Mouse (Mus musculus) ES-Bruce4 (cell line): ENCODE measurements at regions not wholly inside any gene's neighbourhood (a gene's known extent, or its start where the extent isn't known, plus 50 kb on each side); places are given as distances from the start of the nearest gene placed in this dataset.

Experiments
- H3K27ac ChIP-seq: 2 replicates; pipeline ENCODE4 v1.5.1; 2012; ENCODE audit warnings: low read length, inconsistent platforms; ENCODE audit not compliant: insufficient read depth
- H3K27me3 ChIP-seq: 2 replicates; pipeline ENCODE4 v1.6.1; 2012; ENCODE audit warnings: mild to moderate bottlenecking, low read length, inconsistent platforms; ENCODE audit not compliant: control insufficient read depth, poor library complexity, insufficient read depth, severe bottlenecking
- H3K36me3 ChIP-seq: 2 replicates; pipeline ENCODE4 v1.6.1; 2012; ENCODE audit warnings: inconsistent platforms, mild to moderate bottlenecking, low read length, moderate library complexity; ENCODE audit not compliant: control insufficient read depth, poor library complexity, insufficient read depth, severe bottlenecking
- H3K4me1 ChIP-seq: one replicate; pipeline ENCODE4 v1.8.1; 2011; ENCODE audit warnings: low read length; ENCODE audit not compliant: control insufficient read depth, insufficient read depth
- H3K4me3 ChIP-seq: 2 replicates; pipeline ENCODE4 v1.5.1; 2011; ENCODE audit warnings: low read depth, mild to moderate bottlenecking, low read length
- H3K9ac ChIP-seq: 2 replicates; pipeline ENCODE4 v1.6.1; 2012; ENCODE audit warnings: low read depth, mild to moderate bottlenecking, inconsistent platforms; ENCODE audit not compliant: poor library complexity, severe bottlenecking
- H3K9me3 ChIP-seq: replicated peaks from 2 replicates; pipeline ENCODE4 v1.6.1; 2012; ENCODE audit warnings: mild to moderate bottlenecking, low read length, inconsistent platforms; ENCODE audit not compliant: control insufficient read depth, poor library complexity, insufficient read depth, severe bottlenecking
- CTCF ChIP-seq: IDR thresholded peaks from one replicate; pipeline ENCODE4 v1.8.1; 2011; ENCODE audit warnings: low read depth, low read length
- EP300 ChIP-seq: IDR thresholded peaks from 2 replicates; pipeline ENCODE4 v1.6.1; 2011; ENCODE audit warnings: low read depth, low read length; ENCODE audit not compliant: insufficient read depth
- POLR2A ChIP-seq: IDR thresholded peaks from one replicate; pipeline ENCODE4 v1.8.1; 2011; ENCODE audit warnings: low read length; ENCODE audit not compliant: insufficient read depth

- peaks cover 1% of the 10 kb centered on the region for H3K4me1 ChIP-seq
- no peak overlapping the region for H3K4me3 ChIP-seq
- no peaks in the 10 kb centered on the region for H3K36me3 ChIP-seq
- H3K9me3 ChIP-seq, result no peaks in the 10 kb centered on the region
- no peaks in the 10 kb centered on the region for H3K27me3 ChIP-seq
- H3K9ac ChIP-seq, result no peak overlapping the region
- H3K27ac ChIP-seq, result no peak overlapping the region
- TF ChIP-seq EP300, result no peak
- TF ChIP-seq POLR2A, result no peak
- no peak for TF ChIP-seq CTCF
Measured at GRCm38 (mm10) chr10:111666963-111667362, 160.9 kb downstream of the Phlda1 start.

- no peak for TF ChIP-seq CTCF
- no peak for TF ChIP-seq EP300
- Histone ChIP-seq H3K4me1 (peaks cover 4% of the 10 kb centered on the region), H3K9ac (no peak overlapping the region), H3K36me3 (no peaks in the 10 kb centered on the region), H3K27ac (no peak overlapping the region), H3K4me3 (no peak overlapping the region), H3K27me3 (no peaks in the 10 kb centered on the region), H3K9me3 (no peaks in the 10 kb centered on the region)
Measured at GRCm38 (mm10) chr10:111668639-111669038, 162.6 kb downstream of the Phlda1 start.

GRCm38 (mm10) chr10:111669658-111670057, 163.6 kb downstream of the Phlda1 start:
- no peak overlapping the region for H3K27ac ChIP-seq
- H3K36me3 ChIP-seq, result no peaks in the 10 kb centered on the region
- H3K9me3 ChIP-seq, result no peaks in the 10 kb centered on the region
- H3K9ac ChIP-seq, result no peak overlapping the region
- no peak overlapping the region for H3K4me3 ChIP-seq
- no peaks in the 10 kb centered on the region for H3K27me3 ChIP-seq
- H3K4me1 ChIP-seq, result peaks cover 6% of the 10 kb centered on the region
- no peak for TF ChIP-seq CTCF
- TF ChIP-seq EP300, result no peak
- no peak for TF ChIP-seq POLR2A

GRCm38 (mm10) chr10:111670666-111671065, 164.6 kb downstream of the Phlda1 start:
- TF ChIP-seq POLR2A (no peak), EP300 (no peak), CTCF (no peak)
- Histone ChIP-seq H3K27ac (no peak overlapping the region), H3K27me3 (no peaks in the 10 kb centered on the region), H3K4me1 (peaks cover 6% of the 10 kb centered on the region), H3K9me3 (no peaks in the 10 kb centered on the region), H3K36me3 (no peaks in the 10 kb centered on the region), H3K9ac (no peak overlapping the region), H3K4me3 (peak overlapping the region; percentile 6)

GRCm38 (mm10) chr10:111672454-111673316, 166.6 kb downstream of the Phlda1 start:
- Histone ChIP-seq H3K9ac (no peak overlapping the region), H3K9me3 (no peaks in the 10 kb centered on the region), H3K27ac (peak overlapping the region; percentile 79), H3K4me3 (no peak overlapping the region), H3K4me1 (peaks cover 6% of the 10 kb centered on the region), H3K27me3 (no peaks in the 10 kb centered on the region), H3K36me3 (no peaks in the 10 kb centered on the region)
- TF ChIP-seq CTCF, result no peak
- peak; percentile 88 for TF ChIP-seq EP300

- H3K27ac ChIP-seq, result peak overlapping the region; percentile 79; the same call in 1 of the 2 replicates
- TF ChIP-seq CTCF (no peak), POLR2A (no peak), EP300 (no peak)
- H3K27me3 ChIP-seq, result no peaks in the 10 kb centered on the region
- H3K36me3 ChIP-seq, result no peaks in the 10 kb centered on the region
- H3K9ac ChIP-seq, result no peak overlapping the region
- H3K4me1 ChIP-seq, result peaks cover 6% of the 10 kb centered on the region
- H3K4me3 ChIP-seq, result no peak overlapping the region
- H3K9me3 ChIP-seq, result no peaks in the 10 kb centered on the region
Measured at GRCm38 (mm10) chr10:111673317-111673610, 167.2 kb downstream of the Phlda1 start.
